Mouse (Mus musculus): ENCODE data around the gene D630023F18Rik. TPM values are rescaled to one million over a fixed set of nuclear protein-coding genes. Genes with fewer than 3 reads are reported as not detected.
A peak's percentile ranks its signal among the peaks of the same experiment; 100 is the strongest.

Gene D630023F18Rik
- total RNA-seq (2014; rRNA removed), result not detected in 2 replicates
- 0.17 TPM in 1 of 2 replicates, not detected in the other for polyA plus RNA-seq (2012; rRNA removed)

DNA sequence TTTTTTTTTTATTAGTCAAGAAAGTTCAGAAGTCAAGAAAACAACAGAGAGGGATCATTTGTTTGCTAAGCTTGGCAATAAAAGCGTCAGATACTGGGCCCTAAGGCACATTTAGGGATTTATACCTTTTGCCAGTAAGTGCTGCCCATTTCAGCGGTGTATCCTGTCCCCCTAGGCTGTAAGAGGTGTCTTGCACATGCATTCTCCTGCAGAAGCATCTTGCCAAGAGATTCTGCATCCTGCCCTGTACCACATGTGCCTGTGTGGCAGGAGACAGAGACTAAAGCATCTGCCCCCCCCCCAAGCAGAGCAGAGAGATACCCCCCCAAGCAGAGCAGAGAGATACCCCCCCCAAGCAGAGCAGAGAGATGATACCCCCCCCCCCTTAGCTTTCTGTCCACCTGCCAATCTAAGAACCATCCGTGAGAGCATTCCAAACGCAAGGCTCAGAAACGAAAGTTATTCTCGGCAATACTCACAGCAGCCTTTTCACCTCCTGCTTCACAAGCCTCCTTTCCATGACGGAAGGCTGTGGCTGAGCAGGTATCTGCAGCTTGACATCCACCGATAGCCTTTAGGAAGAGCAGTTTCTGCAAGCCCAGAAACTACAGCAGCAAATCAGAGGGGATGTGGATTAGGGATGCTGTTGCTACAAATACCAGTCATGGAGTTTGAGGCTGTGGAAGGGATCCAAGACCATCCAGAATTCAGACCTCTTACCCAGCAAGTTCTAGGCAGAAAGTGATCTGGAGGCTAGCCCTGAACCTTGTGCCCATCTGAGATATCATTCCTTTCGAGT is at the start of gene D630023F18Rik:
Gene D630023F18Rik (minus strand): TSS at position 641 of the 799 bp plus-strand sequence.
- Histone ChIP-seq H3K27ac (replicated peaks; ENCODE audit: insufficient read depth, low read depth, low read length) (no peak within 1 kb of the TSS), H3K79me2 (ENCODE audit: control insufficient read depth, insufficient read depth, low read length) (no peaks in the 10 kb centered on the region), H3K4me1 (ENCODE audit: control insufficient read depth, insufficient read depth, low read length) (peaks cover 13% of the 10 kb centered on the region), H3K9ac (ENCODE audit: low read depth, low read length) (no peak within 1 kb of the TSS), H3K4me3 (ENCODE audit: insufficient read depth, low read depth, low read length) (no peak within 1 kb of the TSS), H3K27me3 (ENCODE audit: control insufficient read depth, insufficient read depth, low read length) (no peaks in the 10 kb centered on the region), H3K36me3 (ENCODE audit: control insufficient read depth, insufficient read depth, low read length) (no peaks in the 10 kb centered on the region)
- no peak for TF ChIP-seq CTCF (IDR thresholded peaks at IDR 0.05; ENCODE audit: low read depth, low read length)
- no peak for TF ChIP-seq POLR2A (IDR thresholded peaks at IDR 0.05; ENCODE audit: extremely low read depth, insufficient read depth, low read length)
- WGBS, result 34% methylated on average over 9 of the region's 9 CpGs
- no peak for DNase-seq (ENCODE audit: extremely low read depth, low read depth, low spot score)

DNA sequence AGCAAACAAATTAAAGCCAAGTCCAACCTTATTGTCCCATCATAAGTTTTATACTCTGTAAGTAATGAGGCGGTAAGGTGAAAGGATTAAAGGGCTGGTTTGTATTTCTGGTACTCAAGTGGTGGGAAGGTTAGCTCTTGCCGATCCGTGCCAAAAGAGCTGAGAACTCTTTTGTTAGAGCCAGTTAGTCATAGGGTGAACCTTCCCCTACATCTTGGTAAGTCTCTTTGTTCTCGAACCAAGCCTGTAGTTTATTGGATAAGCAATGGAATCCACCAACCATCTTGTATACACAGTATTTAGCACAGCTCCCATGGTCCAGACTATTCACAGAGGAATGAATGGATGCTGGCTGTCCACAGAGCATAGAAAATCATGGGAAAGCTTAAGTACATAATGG is 48.6 kb upstream of the D630023F18Rik start:
- TF ChIP-seq POLR2A (IDR thresholded peaks at IDR 0.05; ENCODE audit: extremely low read depth, insufficient read depth, low read length) (no peak), CTCF (IDR thresholded peaks at IDR 0.05; ENCODE audit: low read depth, low read length) (no peak)
- H3K79me2 ChIP-seq (ENCODE audit: control insufficient read depth, insufficient read depth, low read length), result peaks cover 16% of the 10 kb centered on the region; the same call in 1 of the 2 replicates
- no peaks in the 10 kb centered on the region for H3K27me3 ChIP-seq (ENCODE audit: control insufficient read depth, insufficient read depth, low read length)
- peaks cover 71% of the 10 kb centered on the region for H3K36me3 ChIP-seq (ENCODE audit: control insufficient read depth, insufficient read depth, low read length)
- peak; percentile 56 for DNase-seq (ENCODE audit: extremely low read depth, low read depth, low spot score)
- H3K27ac ChIP-seq (replicated peaks; ENCODE audit: insufficient read depth, low read depth, low read length), result peak overlapping the region; percentile 7; the same call in 1 of the 2 replicates
- no peak overlapping the region for H3K9ac ChIP-seq (ENCODE audit: low read depth, low read length)
- H3K4me1 ChIP-seq (ENCODE audit: control insufficient read depth, insufficient read depth, low read length), result peaks cover 41% of the 10 kb centered on the region
- H3K4me3 ChIP-seq (ENCODE audit: insufficient read depth, low read depth, low read length), result no peak overlapping the region
- WGBS, result 31% methylated on average over 4 of the region's 4 CpGs

DNA sequence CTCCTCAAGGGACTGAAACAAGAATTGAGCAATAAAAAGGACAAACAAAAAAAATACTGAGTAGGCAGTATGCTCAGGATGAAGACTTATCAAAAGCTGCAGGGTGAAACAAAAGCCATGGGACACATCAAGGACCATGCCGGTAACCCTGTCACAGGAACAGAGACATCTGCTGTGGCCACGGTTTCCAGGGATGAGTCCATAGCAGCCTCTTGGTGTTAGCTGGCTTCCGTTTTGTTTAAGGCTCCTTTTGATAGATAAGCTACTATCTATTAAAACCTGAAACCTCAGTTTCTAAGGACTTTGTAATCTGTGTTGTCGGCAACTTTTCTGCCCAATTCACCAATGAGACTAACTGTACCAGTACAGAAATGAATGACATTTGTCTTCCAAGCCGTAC is 46.9 kb upstream of the D630023F18Rik start:
- Histone ChIP-seq H3K79me2 (ENCODE audit: control insufficient read depth, insufficient read depth, low read length) (peaks cover 9% of the 10 kb centered on the region; the same call in 1 of the 2 replicates), H3K4me1 (ENCODE audit: control insufficient read depth, insufficient read depth, low read length) (peaks cover 39% of the 10 kb centered on the region), H3K4me3 (ENCODE audit: insufficient read depth, low read depth, low read length) (no peak overlapping the region), H3K9ac (ENCODE audit: low read depth, low read length) (no peak overlapping the region), H3K27ac (replicated peaks; ENCODE audit: insufficient read depth, low read depth, low read length) (no peak overlapping the region), H3K27me3 (ENCODE audit: control insufficient read depth, insufficient read depth, low read length) (no peaks in the 10 kb centered on the region), H3K36me3 (ENCODE audit: control insufficient read depth, insufficient read depth, low read length) (peaks cover 86% of the 10 kb centered on the region)
- WGBS, result 15% methylated on average over 5 of the region's 5 CpGs
- DNase-seq (ENCODE audit: extremely low read depth, low read depth, low spot score), result no peak
- TF ChIP-seq POLR2A (IDR thresholded peaks at IDR 0.05; ENCODE audit: extremely low read depth, insufficient read depth, low read length) (no peak), CTCF (IDR thresholded peaks at IDR 0.05; ENCODE audit: low read depth, low read length) (no peak)

DNA sequence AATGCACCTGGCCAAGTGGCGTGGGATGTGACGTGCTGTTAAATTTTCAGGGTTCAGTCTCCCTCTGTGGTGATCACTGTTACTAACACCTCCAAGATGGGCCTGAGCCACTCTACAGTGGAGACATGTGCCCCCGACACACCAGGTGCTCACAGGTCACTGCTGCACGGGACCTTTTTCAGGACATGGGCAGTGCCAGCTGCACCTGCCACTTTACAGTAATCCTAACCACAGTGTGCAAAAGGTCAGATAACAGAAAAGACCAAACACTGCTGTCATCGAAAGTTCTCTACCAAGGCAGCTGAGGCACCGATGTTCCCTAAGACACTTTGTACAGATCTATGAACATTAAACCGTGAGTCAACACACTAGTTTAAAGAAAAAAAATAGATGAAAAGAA is 46.5 kb upstream of the D630023F18Rik start:
- H3K79me2 ChIP-seq (ENCODE audit: control insufficient read depth, insufficient read depth, low read length), result peaks cover 8% of the 10 kb centered on the region; the same call in 1 of the 2 replicates
- H3K27me3 ChIP-seq (ENCODE audit: control insufficient read depth, insufficient read depth, low read length), result no peaks in the 10 kb centered on the region
- peaks cover 35% of the 10 kb centered on the region for H3K4me1 ChIP-seq (ENCODE audit: control insufficient read depth, insufficient read depth, low read length)
- H3K36me3 ChIP-seq (ENCODE audit: control insufficient read depth, insufficient read depth, low read length), result peaks cover 87% of the 10 kb centered on the region
- no peak overlapping the region for H3K4me3 ChIP-seq (ENCODE audit: insufficient read depth, low read depth, low read length)
- TF ChIP-seq POLR2A (IDR thresholded peaks at IDR 0.05; ENCODE audit: extremely low read depth, insufficient read depth, low read length) (no peak), CTCF (IDR thresholded peaks at IDR 0.05; ENCODE audit: low read depth, low read length) (no peak)
- DNase-seq (ENCODE audit: extremely low read depth, low read depth, low spot score), result peak; percentile 77
- no peak overlapping the region for H3K9ac ChIP-seq (ENCODE audit: low read depth, low read length)
- 38% methylated on average over 7 of the region's 7 CpGs for WGBS
- H3K27ac ChIP-seq (replicated peaks; ENCODE audit: insufficient read depth, low read depth, low read length), result peak overlapping the region; percentile 14

DNA sequence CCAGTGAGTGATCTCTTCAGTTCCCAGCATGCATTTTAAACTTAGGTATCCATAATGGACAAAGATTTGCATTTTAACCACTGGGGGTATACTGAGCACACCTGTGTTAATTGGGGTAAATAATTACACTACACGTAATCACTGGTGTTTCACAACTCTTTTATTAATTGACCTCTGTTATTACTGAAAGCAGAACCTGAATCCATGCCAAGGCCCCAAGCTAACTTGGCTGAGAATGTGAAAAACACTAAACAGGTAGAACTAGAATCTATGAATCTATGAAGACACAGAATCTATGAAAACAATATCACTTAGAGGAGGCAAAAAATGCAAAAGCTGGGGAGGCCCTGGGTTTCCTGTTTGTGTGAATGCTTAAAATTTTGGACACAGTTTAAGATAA is 44.5 kb upstream of the D630023F18Rik start:
- no peaks in the 10 kb centered on the region for H3K79me2 ChIP-seq (ENCODE audit: control insufficient read depth, insufficient read depth, low read length)
- 26% methylated on average over 1 of the region's 1 CpGs for WGBS
- no peaks in the 10 kb centered on the region for H3K27me3 ChIP-seq (ENCODE audit: control insufficient read depth, insufficient read depth, low read length)
- peak overlapping the region; percentile 54; the same call in 1 of the 2 replicates for H3K27ac ChIP-seq (replicated peaks; ENCODE audit: insufficient read depth, low read depth, low read length)
- H3K4me3 ChIP-seq (ENCODE audit: insufficient read depth, low read depth, low read length), result no peak overlapping the region
- peak; percentile 59 for DNase-seq (ENCODE audit: extremely low read depth, low read depth, low spot score)
- H3K9ac ChIP-seq (ENCODE audit: low read depth, low read length), result no peak overlapping the region
- H3K4me1 ChIP-seq (ENCODE audit: control insufficient read depth, insufficient read depth, low read length), result peaks cover 22% of the 10 kb centered on the region
- TF ChIP-seq CTCF (IDR thresholded peaks at IDR 0.05; ENCODE audit: low read depth, low read length) (no peak), POLR2A (IDR thresholded peaks at IDR 0.05; ENCODE audit: extremely low read depth, insufficient read depth, low read length) (no peak)
- H3K36me3 ChIP-seq (ENCODE audit: control insufficient read depth, insufficient read depth, low read length), result peaks cover 90% of the 10 kb centered on the region

DNA sequence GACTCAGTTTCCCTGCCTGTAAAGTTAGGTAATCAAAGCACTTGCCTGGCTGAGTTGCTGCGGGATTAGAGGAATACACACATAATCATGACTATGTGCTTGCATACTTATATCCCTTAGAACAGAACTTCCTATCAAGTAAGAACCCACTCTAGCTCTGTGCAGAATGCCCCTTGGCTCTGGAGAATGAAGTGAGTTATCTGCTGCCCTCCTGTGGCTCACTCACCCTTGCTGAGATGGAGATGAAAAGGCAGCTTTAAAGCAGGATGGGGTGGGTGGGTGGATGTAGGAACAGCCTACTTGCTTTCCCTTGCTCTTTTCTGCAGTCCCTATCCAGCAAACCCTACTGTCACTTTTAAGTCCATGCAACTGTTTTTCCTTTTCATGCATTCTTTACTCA is 39.2 kb upstream of the D630023F18Rik start:
- Histone ChIP-seq H3K36me3 (ENCODE audit: control insufficient read depth, insufficient read depth, low read length) (peaks cover 90% of the 10 kb centered on the region), H3K4me3 (ENCODE audit: insufficient read depth, low read depth, low read length) (no peak overlapping the region), H3K27me3 (ENCODE audit: control insufficient read depth, insufficient read depth, low read length) (no peaks in the 10 kb centered on the region), H3K79me2 (ENCODE audit: control insufficient read depth, insufficient read depth, low read length) (no peaks in the 10 kb centered on the region), H3K27ac (replicated peaks; ENCODE audit: insufficient read depth, low read depth, low read length) (no peak overlapping the region), H3K4me1 (ENCODE audit: control insufficient read depth, insufficient read depth, low read length) (0 out of 2 replicates have a peak, but pooled peaks cover 2% of the 10 kb centered on the region), H3K9ac (ENCODE audit: low read depth, low read length) (no peak overlapping the region)
- no peak for DNase-seq (ENCODE audit: extremely low read depth, low read depth, low spot score)
- WGBS, result 96% methylated on average over 1 of the region's 1 CpGs
- TF ChIP-seq POLR2A (IDR thresholded peaks at IDR 0.05; ENCODE audit: extremely low read depth, insufficient read depth, low read length), result no peak

Measured in liver, adult 2 months (tissue).